Mouse (Mus musculus) mouse trophoblast stem cell (cell line): ENCODE measurements around the gene Aarsd1.
"Not testable (repeated sequence)": the region's sequence is repeated elsewhere in the genome, so short reads cannot be mapped to it uniquely, and the experiment has no call there.

ENCODE experiments used
- in situ Hi-C, 2 experiments: fragments of 300-500 bp; cut with MseI, MboI; formaldehyde crosslinking; loops; 2 replicates in 1 of 2; 3 replicates in 1 of 2; pipeline ENCODE4 v1.15.1; 2025

Aarsd1 gene

GRCm38 (mm10) chr11:101447786-101448185 lies 30.4 kb upstream of the Aarsd1 start:
- in situ Hi-C loops: no loop called here

GRCm38 (mm10) chr11:101446860-101447259 lies 29.4 kb upstream of the Aarsd1 start:
- in situ Hi-C loops: not testable (repeated sequence)

- in situ Hi-C loops: no loop called here
Measured at GRCm38 (mm10) chr11:101446319-101446718, 28.9 kb upstream of the Aarsd1 start.

GRCm38 (mm10) chr11:101442760-101443159 lies 25.3 kb upstream of the Aarsd1 start:
- in situ Hi-C loops: no loop called here

GRCm38 (mm10) chr11:101442127-101442693 lies 24.8 kb upstream of the Aarsd1 start, which contains the start of gene Rpl27:
Gene Rpl27 (plus strand): TSS chr11:101442298.
- in situ Hi-C loops: no loop called here

GRCm38 (mm10) chr11:101441450-101442126 lies 24.2 kb upstream of the Aarsd1 start:
- in situ Hi-C loops: not testable (repeated sequence)

DNA sequence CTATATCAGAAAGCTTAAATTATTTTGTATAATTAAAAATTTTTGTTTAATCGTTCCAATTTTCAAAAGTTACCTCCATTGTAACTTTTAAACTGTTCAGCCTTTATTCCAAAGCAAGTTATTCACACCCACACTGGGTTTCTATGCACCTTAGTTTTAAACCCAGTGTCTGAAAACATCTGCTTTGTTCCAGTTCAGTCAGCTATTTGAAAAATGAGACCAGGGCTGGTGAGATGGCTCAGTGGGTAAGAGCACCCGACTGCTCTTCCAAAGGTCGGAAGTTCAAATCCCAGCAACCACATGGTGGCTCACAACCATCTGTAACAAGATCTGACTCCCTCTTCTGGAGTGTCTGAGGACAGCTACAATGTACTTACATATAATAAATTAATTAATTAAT lies 20.6 kb upstream of the Aarsd1 start:
- in situ Hi-C loops: not testable (repeated sequence)

DNA sequence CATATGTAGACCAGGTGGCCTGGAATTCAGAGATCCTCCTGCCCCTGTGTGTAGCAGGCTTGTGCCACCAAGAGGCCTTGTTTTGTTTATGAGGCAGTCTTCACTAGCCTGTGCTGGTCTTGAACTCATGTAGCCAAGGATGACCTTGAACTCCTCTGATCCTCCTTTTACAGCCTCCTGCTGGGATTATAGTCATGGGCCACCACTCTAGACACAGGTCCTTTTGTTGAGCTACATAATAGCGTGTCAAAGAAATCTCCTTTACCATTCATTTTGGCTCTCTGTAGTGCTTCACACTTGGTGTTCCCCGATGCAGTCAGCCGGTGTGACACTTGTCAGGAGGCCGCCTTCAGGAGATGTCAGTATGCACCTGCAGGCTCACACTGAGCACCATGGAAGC lies 19.5 kb upstream of the Aarsd1 start:
- in situ Hi-C loops: no loop called here

GRCm38 (mm10) chr11:101435831-101436230 lies 18.4 kb upstream of the Aarsd1 start:
- in situ Hi-C loops: no loop called here

- in situ Hi-C loops: no loop called here
Measured at GRCm38 (mm10) chr11:101433396-101433795, 16.0 kb upstream of the Aarsd1 start.

DNA sequence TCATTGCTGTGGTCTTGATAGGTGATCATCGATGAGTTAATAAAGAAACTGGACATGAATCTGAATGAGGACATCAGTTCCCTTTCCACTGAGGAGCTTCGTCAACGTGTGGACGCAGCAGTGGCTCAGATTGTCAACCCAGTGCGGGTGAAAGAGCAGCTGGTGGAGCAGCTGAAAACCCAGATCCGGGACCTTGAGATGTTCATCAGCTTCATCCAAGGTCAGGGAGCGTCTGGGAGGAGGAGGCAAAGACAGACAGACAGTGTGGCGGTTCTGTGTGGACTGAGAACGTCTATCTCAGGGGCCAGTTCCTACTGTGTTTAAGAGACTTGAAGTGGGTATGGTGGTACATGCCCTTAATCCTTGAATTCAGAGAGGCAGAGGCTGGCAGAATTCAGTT lies 13.9 kb upstream of the Aarsd1 start:
- in situ Hi-C loops: no loop called here

GRCm38 (mm10) chr11:101426165-101426564 lies 8.8 kb upstream of the Aarsd1 start:
- in situ Hi-C loops: no loop called here

- in situ Hi-C loops: no loop called here
Measured at GRCm38 (mm10) chr11:101424925-101425813, 7.8 kb upstream of the Aarsd1 start, which contains the start of the genes Rundc1 and Ptges3l. Gene Rundc1 (plus strand): TSS chr11:101425085. Gene Ptges3l (minus strand): TSS chr11:101425333.

GRCm38 (mm10) chr11:101424105-101424851 lies 6.9 kb upstream of the Aarsd1 start, which contains the start of gene Gm27029:
Gene Gm27029 (minus strand): TSS chr11:101424796.
- in situ Hi-C loops: no loop called here

- in situ Hi-C loops: no loop called here
Measured at GRCm38 (mm10) chr11:101420148-101420547, 2.7 kb upstream of the Aarsd1 start.

GRCm38 (mm10) chr11:101419610-101420009 lies 2.2 kb upstream of the Aarsd1 start:
- in situ Hi-C loops: no loop called here

DNA sequence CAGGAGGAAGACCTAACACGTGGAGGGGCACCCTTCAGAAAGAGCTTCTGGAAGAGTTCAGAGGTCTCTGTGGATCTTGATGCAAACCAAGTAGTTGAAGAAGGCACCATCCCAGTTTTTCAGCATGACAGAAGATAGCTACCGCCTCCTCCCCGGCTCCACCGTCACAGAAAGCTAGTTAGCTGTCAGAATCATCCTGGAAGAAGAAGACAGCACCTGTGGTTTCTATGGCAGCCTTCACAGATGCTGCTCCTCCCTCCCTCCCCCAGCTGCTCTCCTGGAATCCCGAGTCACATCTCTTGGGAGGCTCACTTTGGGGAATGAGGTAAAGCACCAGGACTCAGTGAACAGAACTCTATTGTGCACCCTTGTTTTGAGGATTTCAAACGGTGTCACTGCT lies 1.6 kb upstream of the Aarsd1 start:
- in situ Hi-C loops: no loop called here

- in situ Hi-C loops: no loop called here
Measured at GRCm38 (mm10) chr11:101416433-101417100, 848 bp downstream of the Aarsd1 start.

GRCm38 (mm10) chr11:101415306-101415705 lies 2.1 kb downstream of the Aarsd1 start:
- in situ Hi-C loops: no loop called here

DNA sequence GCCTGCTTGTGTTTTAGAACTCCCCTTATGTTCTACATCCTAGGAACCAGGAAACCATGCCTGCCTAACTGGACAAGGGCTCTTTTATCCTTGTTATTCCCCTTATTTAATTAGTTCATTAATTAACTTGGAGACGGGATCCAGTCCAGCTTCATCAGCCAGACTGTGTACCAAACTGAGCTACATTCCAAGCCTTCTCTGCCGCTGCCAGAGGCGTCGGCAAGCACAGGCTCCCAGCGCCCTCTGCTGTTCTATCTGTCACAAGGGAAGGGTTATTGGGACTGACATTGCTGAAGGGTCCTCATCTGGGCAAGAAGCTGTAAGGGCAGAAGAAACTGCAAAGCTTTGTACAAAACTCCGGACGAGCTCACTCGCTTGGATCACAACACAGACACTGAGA lies 22.3 kb downstream of the Aarsd1 start:
- in situ Hi-C loops: loop anchor here in 1 of 2 experiments (5.0 kb wide), 1 partner anchor 73 kb away; no protein-coding TSS in a partner anchor

DNA sequence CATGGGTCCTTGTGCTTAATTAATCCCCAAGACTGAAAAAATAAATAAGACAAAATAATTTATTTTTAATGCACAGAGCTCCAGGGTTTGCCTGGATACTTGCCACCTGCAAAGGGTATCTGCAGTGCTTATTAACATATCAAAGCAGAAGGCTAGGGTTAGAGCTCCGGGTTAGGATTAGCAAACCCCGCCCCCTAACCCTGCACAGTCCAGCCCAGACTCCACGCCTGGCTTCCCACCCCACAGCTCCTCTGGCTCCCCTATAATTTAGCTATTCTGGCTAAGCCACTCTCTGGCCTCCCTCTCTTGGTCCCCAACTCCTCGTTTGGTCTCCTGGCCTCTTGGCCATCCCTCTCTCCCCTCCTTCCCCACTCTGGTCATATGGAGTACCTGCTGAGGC lies 35.6 kb downstream of the Aarsd1 start:
- in situ Hi-C loops: no loop called here
